Mouse (Mus musculus): ENCODE data around the gene Sord. TPM values are rescaled to one million over a fixed set of nuclear protein-coding genes. Genes with fewer than 3 reads are reported as not detected.
"Not testable (repeated sequence)": the region's sequence is repeated elsewhere in the genome, so short reads cannot be mapped to it uniquely, and the experiment has no call there.

The Sord gene
- polyA plus RNA-seq (2015; fragmentation: Nextera tagmentation; extraction: Ambion mirVana): 18.2 and 20.0 TPM in 2 replicates

DNA sequence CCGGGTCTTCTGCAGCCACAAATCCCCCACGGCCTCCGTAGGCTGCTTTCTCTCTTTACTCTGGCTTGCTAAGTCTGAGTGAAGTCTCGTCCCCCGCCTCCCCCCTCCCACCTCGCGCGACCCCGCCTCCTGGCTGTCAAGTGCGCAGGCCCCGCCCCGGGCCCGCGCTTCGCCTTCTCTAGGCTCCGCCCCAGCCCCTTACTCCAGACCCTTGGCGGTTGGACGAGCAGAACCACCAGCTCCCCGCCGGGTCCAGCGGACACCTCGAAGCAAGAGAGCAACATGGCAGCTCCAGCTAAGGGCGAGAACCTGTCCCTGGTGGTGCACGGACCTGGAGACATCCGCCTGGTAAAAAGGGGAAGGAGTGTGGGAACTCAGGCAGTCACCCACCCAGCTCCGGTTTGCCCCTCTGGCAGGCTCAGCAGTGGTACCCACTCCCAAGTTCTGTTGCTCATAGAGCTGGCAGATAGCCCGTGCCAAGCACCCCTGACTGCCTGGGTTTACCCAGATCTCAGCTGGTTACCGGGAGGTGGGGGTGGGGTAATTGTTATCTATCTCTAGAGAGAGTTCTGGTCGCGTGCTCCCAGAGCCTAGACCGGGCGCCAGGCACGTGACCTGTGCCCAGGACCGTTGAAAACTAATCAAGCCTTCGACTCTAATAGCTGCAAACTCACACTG lies at the start of gene Sord:
Sord (plus strand) TSS at position 139 of the 678 bp plus-strand sequence.
- peak within 1 kb of the TSS; percentile 74 for H3K4me2 ChIP-seq (replicated peaks)
- H3K27me3 ChIP-seq: no peaks in the 10 kb centered on the region
- 1% methylated on average over 35 of the region's 35 CpGs for WGBS
- no peaks in the 10 kb centered on the region for H3K9me3 ChIP-seq
- H3K4me1 ChIP-seq (replicated peaks): peaks cover 10% of the 10 kb centered on the region; the same call in 1 of the 2 replicates
- peak within 1 kb of the TSS; percentile 67 for H3K9ac ChIP-seq (replicated peaks)
- no peaks in the 10 kb centered on the region for H3K36me3 ChIP-seq
- H3K27ac ChIP-seq: peak within 1 kb of the TSS; percentile 52
- H3K4me3 ChIP-seq (replicated peaks): peak within 1 kb of the TSS; percentile 55
- ATAC-seq: peak; percentile 96

DNA sequence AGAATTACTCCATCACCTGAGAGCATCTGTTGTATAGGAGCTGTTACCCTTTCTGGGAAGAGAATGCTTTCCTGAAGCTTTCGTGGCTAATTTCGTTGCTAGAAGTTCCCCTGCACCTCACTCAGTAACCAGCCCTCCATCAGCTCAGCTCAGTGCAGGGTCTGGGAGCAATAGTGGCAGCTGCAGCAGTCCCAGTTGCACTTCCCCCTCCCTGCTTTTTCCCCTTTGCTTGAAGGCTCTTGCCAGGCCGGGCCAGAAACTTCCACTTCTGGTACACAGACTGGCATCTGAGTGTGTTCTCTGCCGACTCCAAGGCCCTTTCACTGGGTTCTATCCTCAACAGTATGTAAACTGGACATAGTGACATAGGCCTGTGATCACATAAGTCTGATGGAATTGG lies 49.5 kb upstream of the Sord start:
- ATAC-seq: no peak
- no peak overlapping the region for H3K4me3 ChIP-seq (replicated peaks)
- no peaks in the 10 kb centered on the region for H3K27me3 ChIP-seq
- 90% methylated on average over 4 of the region's 4 CpGs for WGBS
- H3K36me3 ChIP-seq: no peaks in the 10 kb centered on the region
- H3K27ac ChIP-seq: no peak overlapping the region
- no peak overlapping the region for H3K4me2 ChIP-seq (replicated peaks)
- no peaks in the 10 kb centered on the region for H3K4me1 ChIP-seq (replicated peaks)
- H3K9ac ChIP-seq (replicated peaks): no peak overlapping the region
- no peaks in the 10 kb centered on the region for H3K9me3 ChIP-seq

DNA sequence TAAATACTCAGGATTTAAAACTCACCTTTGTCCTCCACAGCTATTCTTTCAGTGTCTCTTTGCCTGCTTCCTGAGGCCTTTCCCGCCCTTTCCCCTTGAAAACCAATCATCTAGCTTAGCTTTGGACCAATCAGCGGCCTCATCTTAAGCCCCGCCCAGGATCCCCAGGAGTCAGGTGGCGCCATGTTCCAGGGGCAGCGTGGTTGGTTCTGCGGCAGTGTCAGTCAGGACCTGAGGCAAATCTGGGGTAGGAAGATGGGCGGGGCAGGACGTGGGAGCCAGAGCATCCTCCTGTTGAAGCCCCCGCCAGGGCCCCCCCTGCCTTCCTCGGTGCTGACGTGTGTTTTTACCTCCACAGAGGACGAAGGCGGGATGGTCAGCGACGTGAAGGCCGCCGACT lies 48.4 kb upstream of the Sord start, which contains the start of the genes Patl2 and Terb2:
Patl2 (minus strand) TSS at position 84 of the 400 bp plus-strand sequence.
Terb2 (plus strand) TSS at position 167 of the 400 bp plus-strand sequence.
- no peak within 1 kb of the TSS for H3K4me2 ChIP-seq (replicated peaks)
- no peak within 1 kb of the TSS for H3K9ac ChIP-seq (replicated peaks)
- H3K27me3 ChIP-seq: no peaks in the 10 kb centered on the region
- H3K36me3 ChIP-seq: no peaks in the 10 kb centered on the region
- H3K9me3 ChIP-seq: no peaks in the 10 kb centered on the region
- no peak within 1 kb of the TSS for H3K4me3 ChIP-seq (replicated peaks)
- no peak within 1 kb of the TSS for H3K27ac ChIP-seq
- H3K4me1 ChIP-seq (replicated peaks): no peaks in the 10 kb centered on the region
- WGBS: 83% methylated on average over 17 of the region's 17 CpGs
- ATAC-seq: no peak

DNA sequence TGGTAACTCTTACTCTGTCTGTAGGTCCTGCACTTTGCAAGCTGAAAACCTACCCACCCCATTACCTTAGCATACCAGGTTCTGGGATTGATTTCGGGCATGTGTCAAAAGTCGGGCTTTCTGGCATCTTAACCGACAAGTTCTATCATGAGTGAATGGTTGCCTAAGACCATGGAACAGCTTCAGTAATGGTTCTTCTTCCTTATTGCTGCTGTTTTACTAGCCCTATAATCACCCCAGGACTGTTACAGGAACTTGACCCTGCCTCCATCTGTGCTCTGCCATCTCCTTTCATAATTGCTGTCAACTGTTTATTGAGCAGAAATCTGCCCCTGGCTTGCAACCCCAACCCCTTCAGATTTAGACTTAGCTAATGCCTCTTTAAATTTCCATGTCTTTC lies 47.8 kb upstream of the Sord start:
- Histone ChIP-seq H3K27me3 (no peaks in the 10 kb centered on the region), H3K9ac (replicated peaks) (no peak overlapping the region), H3K4me2 (replicated peaks) (no peak overlapping the region), H3K9me3 (no peaks in the 10 kb centered on the region), H3K27ac (no peak overlapping the region), H3K4me3 (replicated peaks) (no peak overlapping the region), H3K4me1 (replicated peaks) (no peaks in the 10 kb centered on the region), H3K36me3 (no peaks in the 10 kb centered on the region)
- 97% methylated on average over 3 of the region's 3 CpGs for WGBS
- ATAC-seq: no peak

GRCm38 (mm10) chr2:122191849-122192248 lies 42.7 kb upstream of the Sord start:
- Histone ChIP-seq H3K27ac (no peak overlapping the region), H3K4me3 (replicated peaks) (no peak overlapping the region), H3K9ac (replicated peaks) (no peak overlapping the region), H3K9me3 (no peaks in the 10 kb centered on the region), H3K36me3 (no peaks in the 10 kb centered on the region), H3K4me2 (replicated peaks) (no peak overlapping the region), H3K27me3 (no peaks in the 10 kb centered on the region), H3K4me1 (replicated peaks) (no peaks in the 10 kb centered on the region)
- 81% methylated on average over 3 of the region's 3 CpGs for WGBS
- ATAC-seq: no peak

DNA sequence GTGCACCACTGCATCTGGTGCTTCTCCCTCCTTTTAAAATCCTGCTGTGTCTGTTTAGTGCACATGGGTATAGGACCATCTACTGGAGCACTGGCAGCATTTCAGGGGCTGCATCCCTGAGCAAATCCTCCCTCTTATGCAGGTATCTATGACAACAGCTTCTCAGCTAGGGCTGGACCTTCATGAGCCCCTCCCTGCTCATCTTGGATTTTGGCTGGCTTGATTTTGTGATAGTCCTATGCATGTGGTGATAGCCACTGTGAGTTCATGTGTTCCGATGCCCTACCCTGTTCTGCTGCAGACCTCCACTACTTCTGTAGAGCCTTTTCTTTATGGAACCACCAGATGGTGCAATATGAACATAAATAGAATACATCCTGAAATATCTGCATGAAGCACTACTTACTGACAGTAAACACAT lies 40.0 kb upstream of the Sord start:
- peak; percentile 66; the same call in 1 of the 2 replicates for ATAC-seq
- Histone ChIP-seq H3K4me3 (replicated peaks) (no peak overlapping the region), H3K36me3 (no peaks in the 10 kb centered on the region), H3K9me3 (no peaks in the 10 kb centered on the region), H3K9ac (replicated peaks) (no peak overlapping the region), H3K27ac (no peak overlapping the region), H3K4me1 (replicated peaks) (no peaks in the 10 kb centered on the region), H3K4me2 (replicated peaks) (no peak overlapping the region), H3K27me3 (no peaks in the 10 kb centered on the region)
- WGBS: 42% methylated on average over 1 of the region's 1 CpGs

DNA sequence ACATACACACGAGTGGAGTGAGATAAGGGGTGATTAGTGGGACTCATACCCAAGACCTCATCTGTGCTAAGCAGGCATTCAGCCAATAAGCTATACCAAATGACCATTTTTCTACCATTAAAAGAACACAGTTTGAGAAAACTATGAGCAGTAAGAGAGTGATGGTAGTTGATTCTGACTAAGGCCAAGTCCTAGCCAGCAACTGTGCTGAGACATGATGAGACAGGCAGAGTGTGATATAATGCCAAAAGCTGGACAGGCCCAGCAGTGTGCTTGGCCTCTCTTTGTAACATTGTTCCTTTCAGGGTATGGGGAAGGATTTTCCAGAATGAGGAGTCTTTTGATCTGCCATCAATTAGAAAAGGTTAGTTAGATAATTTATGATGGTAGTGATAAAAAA lies 33.0 kb upstream of the Sord start:
- H3K36me3 ChIP-seq: no peaks in the 10 kb centered on the region
- H3K27me3 ChIP-seq: no peaks in the 10 kb centered on the region
- WGBS: 94% methylated on average over 1 of the region's 1 CpGs
- no peak overlapping the region for H3K4me3 ChIP-seq (replicated peaks)
- no peak overlapping the region for H3K4me2 ChIP-seq (replicated peaks)
- H3K27ac ChIP-seq: no peak overlapping the region
- H3K9me3 ChIP-seq: no peaks in the 10 kb centered on the region
- no peak for ATAC-seq
- H3K4me1 ChIP-seq (replicated peaks): no peaks in the 10 kb centered on the region
- no peak overlapping the region for H3K9ac ChIP-seq (replicated peaks)

- H3K27me3 ChIP-seq: no peaks in the 10 kb centered on the region
- H3K4me2 ChIP-seq (replicated peaks): no peak overlapping the region
- ATAC-seq: no peak
- H3K4me3 ChIP-seq (replicated peaks): no peak overlapping the region
- WGBS: 78% methylated on average over 2 of the region's 2 CpGs
- no peaks in the 10 kb centered on the region for H3K9me3 ChIP-seq
- no peak overlapping the region for H3K27ac ChIP-seq
- H3K9ac ChIP-seq (replicated peaks): no peak overlapping the region
- no peaks in the 10 kb centered on the region for H3K36me3 ChIP-seq
- no peaks in the 10 kb centered on the region for H3K4me1 ChIP-seq (replicated peaks)
Measured at GRCm38 (mm10) chr2:122206440-122207107, 28.0 kb upstream of the Sord start.

DNA sequence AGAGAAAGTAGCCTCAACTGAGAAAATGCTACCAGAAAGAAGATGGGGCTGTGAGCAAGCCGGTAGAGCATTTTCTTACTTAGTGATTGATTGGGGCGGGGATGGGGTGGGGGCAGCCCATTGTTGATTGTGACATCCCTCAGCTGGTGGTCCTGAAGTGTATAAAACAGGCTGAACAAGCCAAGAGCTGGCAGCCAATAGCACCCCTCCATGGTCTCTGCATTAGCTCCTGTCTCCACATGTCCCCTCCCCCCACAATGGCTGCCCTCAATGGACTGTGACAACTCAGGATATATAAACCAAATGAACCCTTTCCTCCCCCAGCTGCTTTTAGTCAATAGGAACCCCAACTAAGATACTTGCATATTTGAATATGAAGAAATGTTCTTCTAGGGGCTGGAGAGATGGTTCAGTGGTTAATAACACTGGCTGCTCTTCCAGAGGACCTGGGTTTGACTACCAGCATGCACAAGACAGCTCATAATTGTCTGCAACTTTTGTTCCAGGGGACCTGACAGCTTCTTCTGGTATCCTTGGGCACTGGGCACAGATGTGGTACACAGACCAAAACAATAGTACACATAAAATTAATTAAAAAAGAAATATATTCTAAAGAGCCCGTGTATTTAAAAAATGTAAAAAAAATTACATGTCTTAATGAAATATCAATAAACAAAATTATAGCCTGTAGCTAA lies 23.9 kb upstream of the Sord start:
- no peak for ATAC-seq
- Histone ChIP-seq H3K27ac (no peak overlapping the region), H3K4me2 (replicated peaks) (no peak overlapping the region), H3K4me3 (replicated peaks) (no peak overlapping the region), H3K4me1 (replicated peaks) (no peaks in the 10 kb centered on the region), H3K27me3 (no peaks in the 10 kb centered on the region), H3K9me3 (no peaks in the 10 kb centered on the region), H3K36me3 (no peaks in the 10 kb centered on the region), H3K9ac (replicated peaks) (no peak overlapping the region)
- 40% methylated on average over 3 of the region's 3 CpGs for WGBS

GRCm38 (mm10) chr2:122217075-122217474 lies 17.5 kb upstream of the Sord start:
- not testable (repeated sequence) for H3K27ac ChIP-seq; H3K9me3 ChIP-seq; ATAC-seq; H3K4me2 ChIP-seq (replicated peaks); H3K27me3 ChIP-seq; H3K9ac ChIP-seq (replicated peaks); H3K4me3 ChIP-seq (replicated peaks); H3K4me1 ChIP-seq (replicated peaks); H3K36me3 ChIP-seq
- 96% methylated on average over 4 of the region's 4 CpGs for WGBS

- Histone ChIP-seq H3K9ac (replicated peaks) (no peak overlapping the region), H3K36me3 (no peaks in the 10 kb centered on the region), H3K9me3 (no peaks in the 10 kb centered on the region), H3K27ac (no peak overlapping the region), H3K27me3 (no peaks in the 10 kb centered on the region), H3K4me3 (replicated peaks) (no peak overlapping the region), H3K4me1 (replicated peaks) (no peaks in the 10 kb centered on the region), H3K4me2 (replicated peaks) (no peak overlapping the region)
- ATAC-seq: no peak
- WGBS: 77% methylated on average over 2 of the region's 2 CpGs
Measured at GRCm38 (mm10) chr2:122218234-122218633, 16.3 kb upstream of the Sord start.

GRCm38 (mm10) chr2:122221378-122221777 lies 13.2 kb upstream of the Sord start:
- no peaks in the 10 kb centered on the region for H3K27me3 ChIP-seq
- H3K9me3 ChIP-seq: no peaks in the 10 kb centered on the region
- ATAC-seq: no peak
- H3K4me2 ChIP-seq (replicated peaks): no peak overlapping the region
- no peak overlapping the region for H3K9ac ChIP-seq (replicated peaks)
- H3K36me3 ChIP-seq: no peaks in the 10 kb centered on the region
- 90% methylated on average over 4 of the region's 4 CpGs for WGBS
- no peak overlapping the region for H3K27ac ChIP-seq
- no peak overlapping the region for H3K4me3 ChIP-seq (replicated peaks)
- no peaks in the 10 kb centered on the region for H3K4me1 ChIP-seq (replicated peaks)
